Mouse (Mus musculus) c-Kit-positive CD71-positive TER-119-negative erythroid progenitor cells, embryonic 14.5 days (primary cell): ENCODE results near the gene Ccdc160.

Source experiments
- DNase-seq: peaks from one replicate; pipeline ENCODE4 v3.0.0-alpha.2; 2013; ENCODE audit warnings: low read depth

The Ccdc160 gene

GRCm38 (mm10) chrX:52790980-52791593 lies at the start of gene Ccdc160:
TSS of gene Ccdc160 (plus strand) at chrX:52791200.
- no peak for DNase-seq

- DNase-seq = no peak
Observed at GRCm38 (mm10) chrX:52743781-52744180, 47.2 kb upstream of the Ccdc160 start.

- DNase-seq = no peak
Observed at GRCm38 (mm10) chrX:52744201-52745051, 46.6 kb upstream of the Ccdc160 start.

DNA sequence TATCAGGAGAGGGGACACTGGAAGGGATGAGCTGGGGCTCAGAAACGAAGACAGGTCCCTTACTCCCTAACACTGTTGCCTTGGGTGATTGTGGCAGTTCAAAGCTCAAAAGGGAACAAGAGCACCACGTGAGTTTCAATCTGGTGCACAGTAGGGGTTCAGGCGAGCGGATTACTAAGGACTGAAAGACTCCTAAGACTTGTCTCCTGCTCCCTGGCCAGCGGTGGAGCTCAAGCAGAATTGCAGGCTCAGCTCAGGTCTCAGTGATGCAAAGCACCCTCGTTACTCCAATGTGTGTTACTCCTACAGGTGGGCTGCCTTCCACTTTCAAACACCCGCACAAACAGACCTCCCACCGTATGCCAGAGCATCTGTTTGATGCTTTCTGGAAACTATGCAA lies 45.5 kb upstream of the Ccdc160 start:
- no peak for DNase-seq

DNA sequence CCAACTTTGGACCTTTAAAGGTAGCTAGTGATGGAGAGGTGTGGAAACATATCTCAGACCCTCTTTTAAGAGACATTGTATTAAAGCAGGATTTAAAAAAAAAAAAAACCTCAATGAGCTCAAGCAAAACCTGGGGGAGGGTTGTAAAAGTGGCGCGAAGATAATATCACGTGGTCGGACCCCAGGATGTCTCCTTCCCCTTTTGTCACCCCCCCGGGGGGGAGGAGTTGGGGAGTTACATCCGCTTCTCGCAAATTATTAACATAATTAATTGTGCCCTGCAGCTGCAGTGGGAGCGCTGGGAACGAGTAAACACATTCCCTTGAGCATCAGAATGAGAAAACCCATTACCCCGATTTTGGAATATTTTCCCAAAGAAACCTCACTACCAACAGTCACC lies 45.1 kb upstream of the Ccdc160 start:
- DNase-seq = no peak

DNA sequence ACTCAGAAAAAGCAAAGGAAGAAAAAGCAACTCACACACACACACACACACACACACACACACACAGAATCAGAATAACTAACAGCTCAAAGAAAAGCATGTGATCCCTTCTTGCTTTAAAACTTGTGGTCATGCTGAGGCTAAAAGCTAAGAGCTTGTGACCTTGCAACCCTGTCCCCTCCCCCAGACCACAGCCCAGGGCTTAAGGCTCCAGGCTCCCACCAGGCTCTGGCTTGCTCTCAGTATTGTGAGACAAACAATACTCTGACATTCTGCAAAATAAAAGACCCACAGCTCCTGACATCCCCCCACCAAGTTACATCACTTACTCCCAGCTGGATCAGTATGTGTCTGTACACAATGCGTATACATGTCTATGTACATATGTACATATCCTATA lies 44.2 kb upstream of the Ccdc160 start:
- no peak for DNase-seq

- no peak for DNase-seq
Observed at GRCm38 (mm10) chrX:52753491-52754085, 37.4 kb upstream of the Ccdc160 start.

- DNase-seq = no peak
Observed at GRCm38 (mm10) chrX:52757164-52757563, 33.8 kb upstream of the Ccdc160 start.

DNA sequence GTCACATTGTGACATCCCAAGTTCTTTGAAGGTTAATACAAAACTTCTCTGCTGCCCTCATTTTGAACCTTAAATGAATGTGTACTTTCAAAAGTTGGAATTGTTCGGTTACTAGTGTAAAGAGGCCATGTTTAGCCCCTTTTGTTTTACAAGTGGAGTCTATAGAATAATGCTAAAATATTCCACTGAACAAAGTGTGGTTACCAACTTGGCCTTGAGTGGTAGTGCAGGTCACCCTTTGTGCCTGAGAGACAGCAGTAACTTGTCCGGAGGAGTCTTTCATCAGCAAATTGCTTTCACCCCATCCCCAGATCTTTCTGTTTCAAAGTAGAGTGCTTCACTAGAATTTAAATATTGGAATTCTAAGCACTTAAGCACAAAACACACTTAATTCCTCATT lies 31.8 kb upstream of the Ccdc160 start:
- DNase-seq = no peak

DNA sequence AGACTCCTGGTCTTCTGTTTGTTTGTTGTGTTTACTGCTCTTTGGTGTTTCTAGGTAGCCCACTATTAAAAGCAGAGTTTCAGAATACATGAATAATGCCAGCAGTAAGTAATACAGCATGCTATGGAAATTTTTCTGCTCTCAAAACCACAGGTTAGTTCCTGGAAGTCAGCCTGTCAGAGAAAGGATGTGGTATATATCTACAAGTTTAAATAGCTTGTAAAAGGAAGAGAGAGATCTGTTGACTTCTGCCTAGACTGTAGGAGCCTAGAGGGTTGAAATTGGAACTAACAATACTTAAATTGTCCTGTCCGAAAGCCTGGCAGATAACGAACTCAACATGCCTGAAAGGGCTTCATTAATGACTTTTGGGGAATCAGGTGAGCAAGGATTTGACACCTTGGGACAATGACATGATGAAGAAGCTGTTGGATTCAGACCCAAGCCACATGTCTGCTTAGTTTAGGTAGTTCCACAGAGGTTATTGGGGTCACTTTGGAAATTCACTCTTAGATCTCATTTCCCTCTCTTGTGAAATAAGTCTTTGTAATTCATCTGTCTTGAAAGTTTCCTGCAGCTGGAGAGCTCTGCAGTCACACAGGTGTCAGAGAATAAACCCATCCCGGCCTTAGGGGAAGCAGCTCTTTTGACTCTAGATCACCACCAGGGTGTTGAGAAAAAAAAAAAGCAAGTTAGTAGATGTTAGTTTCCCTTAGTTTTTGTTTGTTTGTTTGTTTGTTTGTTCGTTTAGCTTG lies 30.6 kb upstream of the Ccdc160 start:
- no peak for DNase-seq

DNA sequence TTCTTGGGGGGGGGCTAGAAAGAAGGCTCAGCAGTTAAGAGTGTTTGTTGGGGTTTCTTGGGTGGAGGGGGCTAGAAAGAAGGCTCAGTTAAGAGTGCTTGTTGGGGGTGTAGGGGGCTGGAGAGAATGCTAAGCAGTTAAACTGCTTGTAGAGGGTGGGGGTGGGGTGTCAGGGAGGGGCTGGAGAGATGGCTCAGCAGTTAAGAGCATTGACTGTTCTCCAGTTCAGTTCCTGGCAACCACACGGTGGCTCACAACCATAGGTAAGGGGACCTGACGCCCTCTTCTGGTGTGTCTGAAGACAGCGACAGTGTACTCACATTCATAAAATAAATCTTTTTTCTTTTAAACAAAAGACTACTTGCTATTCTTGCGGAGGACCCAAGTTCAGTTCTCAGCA lies 28.8 kb upstream of the Ccdc160 start:
- DNase-seq = no peak

- no peak for DNase-seq
Observed at GRCm38 (mm10) chrX:52775973-52776372, 15.0 kb upstream of the Ccdc160 start.

DNA sequence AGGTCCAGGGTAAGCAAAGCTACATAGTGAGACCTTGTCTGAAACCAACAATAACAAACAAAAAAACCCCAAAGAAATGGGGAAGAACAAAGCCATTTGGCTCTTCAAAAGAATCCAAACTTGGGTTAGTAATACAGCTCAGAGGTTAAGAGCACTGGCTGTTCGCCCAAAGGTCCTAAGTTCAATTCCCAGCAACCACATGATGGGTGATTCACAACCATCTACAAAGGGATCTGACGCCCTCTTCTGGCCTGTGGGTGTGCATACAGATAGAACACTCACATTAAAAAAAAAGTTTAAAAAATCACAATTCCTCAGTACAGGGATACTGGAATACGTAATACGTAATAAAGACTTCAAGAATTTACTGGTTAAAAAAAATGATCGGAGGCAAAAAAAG lies 13.3 kb upstream of the Ccdc160 start:
- no peak for DNase-seq

DNA sequence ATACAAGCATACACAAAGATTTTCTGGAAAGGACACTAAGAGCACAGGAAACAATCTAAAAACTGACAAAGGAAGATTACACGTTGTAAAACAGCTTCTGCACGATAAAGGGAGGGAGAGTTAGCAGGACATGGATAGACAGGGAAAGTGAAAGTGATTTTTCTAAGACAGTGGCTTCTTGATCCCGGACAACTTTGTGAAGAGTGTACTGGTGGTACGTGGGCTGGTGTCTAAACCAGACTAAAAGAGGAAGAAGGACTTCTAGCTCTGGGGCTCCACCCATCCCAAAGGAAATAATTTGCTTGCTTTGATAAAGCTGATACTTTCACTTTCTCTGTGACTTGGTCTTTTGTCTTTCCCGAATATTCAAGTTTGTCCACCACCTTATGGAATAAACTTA lies 7.1 kb upstream of the Ccdc160 start:
- no peak for DNase-seq

- no peak for DNase-seq
Observed at GRCm38 (mm10) chrX:52791944-52792719, 1.1 kb downstream of the Ccdc160 start.

DNA sequence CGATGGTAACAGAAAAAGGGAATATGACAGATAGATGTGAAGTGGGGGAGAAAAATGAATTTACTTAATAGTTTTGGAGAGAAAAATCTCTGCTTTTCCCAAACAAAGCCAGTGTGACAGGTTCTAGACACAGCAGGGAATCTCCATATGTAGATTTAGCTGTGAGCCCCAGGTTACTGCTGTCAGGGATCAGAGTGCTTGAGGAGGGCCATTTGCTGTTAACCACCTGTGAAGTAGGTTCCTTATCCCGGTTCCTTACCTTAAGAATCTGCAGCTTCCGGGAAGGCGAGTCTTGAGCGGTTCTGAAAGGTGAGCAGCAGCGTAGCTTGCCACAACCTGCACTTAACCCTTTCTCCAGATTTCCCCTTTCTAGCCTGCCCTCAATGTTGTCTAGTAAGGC lies 1.9 kb downstream of the Ccdc160 start:
- no peak for DNase-seq

- DNase-seq = no peak
Observed at GRCm38 (mm10) chrX:52795816-52796215, 4.8 kb downstream of the Ccdc160 start.

GRCm38 (mm10) chrX:52797031-52797625 lies 6.1 kb downstream of the Ccdc160 start:
- DNase-seq = no peak

DNA sequence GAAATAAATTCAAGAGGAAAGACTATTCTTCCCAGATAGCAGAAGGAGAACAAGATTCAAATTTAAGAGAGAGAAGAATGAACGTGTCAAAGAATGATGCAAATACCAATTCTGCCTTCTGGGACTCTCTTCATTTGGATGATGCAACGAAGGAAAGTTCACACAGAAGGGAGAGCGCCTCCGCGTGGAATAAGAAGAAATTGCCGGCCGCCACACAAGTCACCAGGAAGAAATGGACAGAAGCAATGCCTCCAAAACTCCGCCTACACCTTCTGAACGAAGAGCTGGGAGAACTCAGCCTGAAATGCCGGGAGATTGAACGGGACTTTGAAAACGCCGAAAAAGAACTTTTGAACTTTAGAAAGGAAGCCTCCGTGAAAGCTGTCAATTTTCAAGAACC lies 7.3 kb downstream of the Ccdc160 start:
- DNase-seq = no peak

GRCm38 (mm10) chrX:52799566-52799965 lies 8.6 kb downstream of the Ccdc160 start:
- no peak for DNase-seq

- no peak for DNase-seq
Observed at GRCm38 (mm10) chrX:52819338-52819737, 28.3 kb downstream of the Ccdc160 start.
